Mouse (Mus musculus) fibroblast of lung, adult 2 months (primary cell): ENCODE results near the gene Ccdc186.

Experiments used
- DNase-seq: peaks from one replicate; pipeline ENCODE4 v3.0.0-alpha.2; 2011; ENCODE audit warnings: low read depth

Ccdc186 gene

DNA sequence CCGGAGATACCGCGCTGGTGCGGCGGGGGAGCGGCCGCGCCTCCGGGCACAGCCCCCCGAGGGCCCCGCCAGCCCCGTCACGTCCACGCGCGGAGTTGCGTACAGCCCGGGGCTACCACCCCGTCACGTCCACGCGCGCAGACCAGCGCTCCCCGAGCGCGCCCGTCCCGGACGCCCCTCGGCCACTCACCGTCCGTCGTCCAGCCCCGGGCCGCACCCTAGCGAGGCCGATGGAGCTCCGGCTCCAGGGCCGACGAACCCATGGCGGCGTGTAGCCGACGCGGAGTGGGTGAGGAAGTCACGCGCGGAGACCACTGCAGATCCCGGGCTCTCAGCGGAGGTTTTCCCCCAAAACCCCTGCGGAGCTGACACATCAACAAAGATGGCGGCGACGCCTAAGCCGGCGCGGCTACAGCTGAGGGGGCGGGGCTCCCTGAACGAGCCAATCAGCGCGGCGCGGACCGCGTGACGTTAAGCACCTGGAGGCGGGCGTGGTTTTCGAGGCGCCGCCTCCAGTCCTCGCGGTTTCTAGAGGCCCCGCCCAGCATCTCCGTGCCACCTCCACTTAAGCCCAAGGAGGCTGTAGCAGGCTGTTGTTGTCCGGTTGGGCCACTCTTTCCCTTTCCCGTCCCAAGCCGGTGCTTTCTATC is at the start of gene Ccdc186:
Ccdc186 (minus strand) TSS at position 393 of the 650 bp plus-strand sequence.
- peak; percentile 89 for DNase-seq

DNA sequence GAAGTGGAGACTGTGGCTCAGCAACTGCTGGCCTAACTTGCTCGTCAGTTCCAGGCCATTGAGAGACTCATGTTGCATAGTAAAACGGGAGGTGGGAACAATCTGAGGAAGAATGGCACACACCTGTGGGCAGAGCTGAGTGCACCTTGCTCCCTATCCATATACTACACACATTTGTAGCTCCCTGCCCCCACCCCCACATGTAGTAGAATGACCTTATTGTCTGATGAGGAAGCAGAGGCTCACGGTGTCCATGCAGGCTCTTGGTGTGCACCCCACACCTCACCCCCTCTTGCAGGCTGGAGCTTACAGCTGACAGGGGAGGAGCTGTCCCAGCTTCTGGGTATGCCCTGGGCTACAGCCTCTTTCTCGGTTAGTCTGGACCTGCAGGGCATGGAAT is 45.7 kb upstream of the Ccdc186 start:
- no peak for DNase-seq

GRCm38 (mm10) chr19:56856455-56856854 is 34.5 kb upstream of the Ccdc186 start:
- DNase-seq: no peak

- no peak for DNase-seq
Observed at GRCm38 (mm10) chr19:56852590-56852989, 30.6 kb upstream of the Ccdc186 start.

DNA sequence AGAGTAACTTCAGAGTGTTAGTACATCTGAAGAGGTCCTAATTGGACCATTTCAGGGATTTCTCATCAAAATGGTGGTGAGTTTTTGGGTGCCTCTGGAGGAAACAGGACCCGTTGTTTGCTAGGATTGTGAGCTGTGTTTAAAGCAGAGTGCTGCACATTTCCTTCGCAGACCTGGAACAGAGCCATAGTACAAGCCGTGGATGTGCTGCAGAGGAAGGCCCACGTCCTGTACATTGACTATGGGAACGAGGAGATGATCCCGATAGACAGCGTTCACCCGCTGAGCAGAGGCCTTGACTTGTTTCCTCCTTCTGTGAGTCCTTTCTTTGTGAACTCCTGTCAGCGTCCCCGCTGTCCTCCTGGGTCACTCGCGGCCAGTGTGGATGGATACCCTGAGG is 21.0 kb upstream of the Ccdc186 start:
- no peak for DNase-seq

DNA sequence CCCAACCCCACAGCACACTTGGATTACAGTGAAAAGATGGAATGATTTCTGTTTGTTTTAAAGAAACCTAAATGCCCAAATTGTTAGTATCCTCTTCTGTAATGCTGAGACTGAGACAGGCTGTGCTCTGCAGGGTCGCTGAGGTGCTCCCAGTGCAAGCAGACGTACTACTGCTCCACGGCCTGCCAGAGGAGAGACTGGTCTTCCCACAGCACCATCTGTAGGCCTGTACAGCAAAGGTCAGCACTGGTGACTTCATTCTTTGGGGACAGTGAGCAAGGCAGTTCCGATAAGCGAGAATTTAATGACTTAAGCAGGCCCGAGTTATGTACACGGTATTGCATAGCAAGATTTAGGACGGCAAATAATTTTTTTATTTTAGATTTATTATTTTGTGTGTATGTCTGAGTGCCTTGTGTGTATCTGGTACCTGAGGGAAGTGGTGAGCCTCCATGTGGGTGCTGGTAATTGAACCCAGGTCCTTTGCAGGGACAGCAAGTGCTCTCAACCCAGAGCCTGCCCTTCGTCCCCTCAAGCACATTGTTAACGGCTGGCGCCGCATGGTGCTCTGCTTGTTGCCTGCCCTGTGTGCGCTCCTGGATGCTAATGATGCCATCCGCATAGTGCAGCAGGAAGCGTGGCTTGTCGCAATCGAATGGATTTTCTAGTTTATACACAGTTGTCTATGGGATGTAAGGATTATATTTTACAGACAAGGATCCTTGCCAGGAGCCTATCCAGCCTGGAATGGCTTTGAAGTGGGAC is 17.1 kb upstream of the Ccdc186 start:
- DNase-seq: no peak

DNA sequence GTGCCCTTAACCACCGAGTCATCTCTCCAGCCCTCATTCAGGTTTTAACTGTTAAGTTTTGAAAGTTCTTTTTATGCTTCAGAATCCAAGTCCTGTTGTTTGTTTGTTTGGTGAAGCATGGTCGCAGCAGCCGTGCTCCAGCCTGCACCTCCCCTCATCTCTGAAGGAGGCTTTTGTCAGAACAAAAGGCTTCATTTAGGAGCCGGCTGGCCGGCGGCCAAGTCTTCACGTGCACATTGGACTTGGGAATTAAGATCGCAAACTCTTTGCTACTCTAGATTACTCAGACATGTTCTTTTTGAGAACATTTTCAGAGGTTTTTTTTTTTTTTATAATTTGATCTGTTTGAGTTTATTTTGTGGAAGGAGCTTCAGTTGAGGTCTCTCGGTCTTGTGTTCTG is 13.3 kb upstream of the Ccdc186 start:
- peak; percentile 30 for DNase-seq

DNA sequence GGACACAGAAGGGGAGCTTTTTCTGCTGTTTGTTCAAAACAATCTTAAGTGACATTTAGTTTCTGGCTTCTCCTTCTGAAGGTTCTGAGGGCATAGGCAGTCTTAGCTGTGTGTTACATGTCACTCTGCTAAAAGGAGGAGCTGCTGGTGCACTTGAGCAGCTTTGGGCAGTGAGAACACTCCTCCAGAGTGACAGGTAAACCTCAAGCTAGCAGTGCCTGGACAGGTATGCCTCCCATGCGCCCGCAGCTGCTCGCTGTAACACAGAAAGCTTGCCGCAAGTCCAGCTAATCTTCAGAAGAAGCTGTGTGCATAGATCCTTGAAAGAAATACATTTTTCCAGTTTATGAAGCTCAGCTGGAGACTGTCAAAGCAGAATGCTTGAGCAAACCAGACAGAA is 8.2 kb upstream of the Ccdc186 start:
- no peak for DNase-seq

GRCm38 (mm10) chr19:56829267-56829666 is 7.3 kb upstream of the Ccdc186 start:
- no peak for DNase-seq

DNA sequence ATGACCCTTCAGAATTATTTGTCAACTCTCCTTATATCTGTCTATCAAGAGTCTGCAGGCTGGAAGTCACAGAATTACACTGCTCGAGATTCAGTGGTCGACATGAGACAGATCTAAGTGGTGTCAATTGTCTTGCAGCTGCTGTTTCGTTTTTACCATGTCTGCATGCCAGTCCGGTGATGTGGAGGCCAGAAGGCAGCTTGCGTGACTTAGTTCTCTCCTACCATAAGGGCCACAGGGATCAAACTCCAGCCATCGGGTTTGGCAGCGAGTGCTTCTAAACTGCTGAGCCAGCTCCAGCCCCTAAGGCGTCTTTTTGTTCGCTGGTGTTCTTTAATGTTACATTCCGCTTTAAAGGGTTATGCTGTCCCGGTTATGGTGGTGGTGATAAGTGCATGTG is 6.3 kb upstream of the Ccdc186 start:
- no peak for DNase-seq

DNA sequence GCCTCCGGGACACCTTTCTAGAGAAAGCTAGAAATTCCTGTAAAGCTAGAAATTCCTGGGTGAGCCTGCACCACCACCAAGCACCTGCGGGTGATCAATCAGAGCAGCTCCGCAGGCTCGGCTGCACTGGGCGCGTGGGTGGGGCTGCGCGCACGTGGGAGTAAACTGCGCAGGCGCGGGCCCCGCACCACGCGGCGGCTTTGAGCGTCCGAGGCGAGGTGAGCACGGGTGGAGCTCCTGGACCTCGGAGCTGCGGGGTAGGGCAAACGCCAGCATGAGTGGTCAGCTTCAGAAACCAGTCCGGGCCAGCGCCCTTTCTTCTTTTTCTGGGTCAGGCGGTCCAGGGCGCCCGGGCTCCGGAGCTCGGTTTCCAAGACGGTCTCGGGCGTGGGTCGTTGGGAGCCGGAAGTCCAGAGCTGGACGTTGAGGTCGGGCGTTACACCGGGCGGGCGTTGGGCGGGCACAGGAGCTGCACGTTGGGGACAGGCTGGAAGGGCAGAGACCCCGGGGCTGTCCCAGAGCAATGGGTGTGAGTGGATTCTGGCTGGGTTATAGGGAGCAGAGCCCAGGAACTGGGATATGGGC is 4.1 kb upstream of the Ccdc186 start, which contains the start of gene Tdrd1:
Tdrd1 (plus strand) TSS at position 163 of the 585 bp plus-strand sequence.
- DNase-seq: no peak

DNA sequence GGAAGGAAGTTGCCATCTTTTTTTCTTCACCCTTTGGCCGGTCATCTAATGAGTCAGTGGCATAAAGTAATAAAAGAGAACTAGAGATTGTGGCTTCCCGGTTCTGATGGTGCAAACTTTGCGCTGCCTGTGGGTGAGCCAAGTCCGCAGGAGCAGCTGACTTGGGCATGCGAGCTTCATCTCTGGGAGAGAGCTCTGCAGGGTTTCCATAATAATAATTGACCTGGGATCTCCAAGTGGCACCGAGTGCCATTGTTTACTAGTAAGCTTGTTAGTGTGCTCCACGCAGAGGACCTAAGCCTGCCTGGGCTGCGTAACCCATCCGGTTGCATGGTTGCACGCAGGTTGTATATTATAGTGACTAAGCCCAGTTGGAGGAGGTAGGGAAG is 452 bp upstream of the Ccdc186 start:
- DNase-seq: no peak

GRCm38 (mm10) chr19:56821040-56821797 is 771 bp downstream of the Ccdc186 start:
- no peak for DNase-seq

DNA sequence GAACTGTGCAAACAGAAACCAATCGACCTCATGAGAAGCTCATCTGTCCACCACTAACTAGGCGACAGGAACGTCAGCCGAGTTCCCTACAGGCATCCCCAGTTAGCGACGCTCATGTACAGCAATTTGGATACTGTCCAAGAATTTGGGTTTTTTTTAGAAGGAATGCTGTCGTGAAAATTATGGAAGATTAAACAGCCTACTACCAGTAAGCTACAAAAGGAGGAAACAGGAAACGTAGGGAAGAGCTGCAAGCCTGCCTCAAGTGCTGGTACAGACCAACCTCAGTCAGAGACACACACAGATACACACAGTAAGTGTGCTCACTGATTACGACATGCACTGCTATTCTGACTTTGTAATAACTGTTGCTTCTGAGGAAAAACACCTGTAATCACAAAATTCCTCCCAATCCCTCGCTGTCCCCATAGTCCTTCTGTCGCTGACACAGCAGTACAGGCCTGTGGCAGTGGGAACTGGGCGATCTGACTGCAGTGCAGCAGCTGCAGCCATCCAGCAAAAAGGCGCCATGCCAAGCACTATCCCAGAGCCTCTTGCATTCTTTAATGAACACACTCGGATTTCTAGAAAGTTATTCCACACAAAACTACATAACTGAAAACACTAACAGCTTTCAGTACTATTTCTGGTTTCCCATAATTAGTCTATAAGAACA is 4.0 kb downstream of the Ccdc186 start:
- DNase-seq: no peak

DNA sequence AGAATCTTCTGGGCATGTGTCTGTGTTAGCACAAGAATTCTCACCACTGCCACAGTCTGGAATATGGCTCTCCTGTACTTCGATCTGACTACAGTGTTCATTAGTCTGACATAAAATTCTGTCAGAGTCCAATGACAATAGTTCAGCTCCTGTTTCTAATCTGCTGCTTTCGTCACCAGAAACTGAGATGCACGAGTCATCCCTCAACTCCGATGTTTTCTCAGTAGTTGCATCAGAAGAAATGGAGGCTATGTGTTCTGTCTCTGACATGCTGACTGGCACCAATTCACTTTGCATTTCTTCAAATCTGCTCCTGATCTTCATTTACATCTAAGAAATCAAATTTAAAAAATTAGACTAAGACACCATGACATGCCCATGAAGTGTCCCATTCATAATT is 8.6 kb downstream of the Ccdc186 start:
- DNase-seq: no peak

GRCm38 (mm10) chr19:56811590-56811989 is 10.4 kb downstream of the Ccdc186 start:
- peak; percentile 38 for DNase-seq

- no peak for DNase-seq
Observed at GRCm38 (mm10) chr19:56810641-56811146, 11.3 kb downstream of the Ccdc186 start.

- DNase-seq: no peak
Observed at GRCm38 (mm10) chr19:56808771-56809170, 13.2 kb downstream of the Ccdc186 start.

DNA sequence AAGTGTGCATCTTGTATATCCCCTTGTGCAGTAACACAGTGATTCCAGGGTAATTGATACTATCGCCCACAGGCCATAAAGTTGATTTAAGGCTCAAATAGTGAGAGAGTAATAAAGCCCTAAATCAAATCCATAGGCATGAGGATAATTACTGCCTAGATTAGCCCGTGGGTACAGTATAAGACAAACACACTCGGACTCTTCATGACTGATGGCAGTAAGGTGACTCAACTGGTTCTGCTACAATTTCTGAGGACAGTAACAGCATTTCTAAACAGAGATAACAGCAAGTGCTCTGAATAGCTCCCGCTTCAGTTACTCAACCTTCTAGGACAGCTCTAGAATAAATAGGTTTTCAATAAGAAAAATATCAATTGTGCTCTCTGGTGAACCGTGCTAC is 14.9 kb downstream of the Ccdc186 start:
- no peak for DNase-seq

DNA sequence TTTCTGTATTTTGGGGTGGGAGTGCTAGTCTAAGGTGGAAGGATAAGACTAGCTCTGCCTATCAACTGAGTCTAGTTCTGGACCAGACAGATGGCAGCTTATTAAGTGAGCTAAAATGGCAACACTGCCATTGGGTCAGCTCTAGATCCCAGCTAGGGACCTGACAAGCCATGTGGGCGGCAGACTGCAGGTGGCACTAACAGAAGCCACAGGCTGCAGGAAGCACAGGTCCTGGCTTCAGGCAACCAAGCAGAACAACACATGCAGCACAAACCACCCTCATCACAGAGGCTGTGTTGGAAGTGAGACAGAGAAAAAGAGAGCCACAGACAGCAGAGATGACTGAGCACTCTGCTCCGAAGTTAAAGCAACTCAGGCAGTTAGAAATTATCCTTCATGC is 16.6 kb downstream of the Ccdc186 start:
- DNase-seq: no peak

GRCm38 (mm10) chr19:56802352-56802746 is 19.6 kb downstream of the Ccdc186 start:
- DNase-seq: no peak
